Mouse (Mus musculus) WW6 (cell line): Measurements from ENCODE around the gene Neurl1b.

Experiments
- DNase-seq: peaks from one replicate; pipeline ENCODE4 v3.0.0-alpha.2; 2013; ENCODE audit warnings: low read depth, low spot score

The Neurl1b gene

GRCm38 (mm10) chr17:26490910-26491309 lies 76.3 kb downstream of the Neurl1b start:
- no peak for DNase-seq

GRCm38 (mm10) chr17:26492246-26492645 lies 77.6 kb downstream of the Neurl1b start:
- no peak for DNase-seq

GRCm38 (mm10) chr17:26494642-26495468 lies 80.2 kb downstream of the Neurl1b start:
- DNase-seq, result no peak
